Mouse (Mus musculus): ENCODE measurements around the gene Kndc1. TPM values are rescaled to one million over a fixed set of nuclear protein-coding genes. Genes with fewer than 3 reads are reported as not detected.

Gene Kndc1
- not detected in 2 replicates for total RNA-seq (2023)

DNA sequence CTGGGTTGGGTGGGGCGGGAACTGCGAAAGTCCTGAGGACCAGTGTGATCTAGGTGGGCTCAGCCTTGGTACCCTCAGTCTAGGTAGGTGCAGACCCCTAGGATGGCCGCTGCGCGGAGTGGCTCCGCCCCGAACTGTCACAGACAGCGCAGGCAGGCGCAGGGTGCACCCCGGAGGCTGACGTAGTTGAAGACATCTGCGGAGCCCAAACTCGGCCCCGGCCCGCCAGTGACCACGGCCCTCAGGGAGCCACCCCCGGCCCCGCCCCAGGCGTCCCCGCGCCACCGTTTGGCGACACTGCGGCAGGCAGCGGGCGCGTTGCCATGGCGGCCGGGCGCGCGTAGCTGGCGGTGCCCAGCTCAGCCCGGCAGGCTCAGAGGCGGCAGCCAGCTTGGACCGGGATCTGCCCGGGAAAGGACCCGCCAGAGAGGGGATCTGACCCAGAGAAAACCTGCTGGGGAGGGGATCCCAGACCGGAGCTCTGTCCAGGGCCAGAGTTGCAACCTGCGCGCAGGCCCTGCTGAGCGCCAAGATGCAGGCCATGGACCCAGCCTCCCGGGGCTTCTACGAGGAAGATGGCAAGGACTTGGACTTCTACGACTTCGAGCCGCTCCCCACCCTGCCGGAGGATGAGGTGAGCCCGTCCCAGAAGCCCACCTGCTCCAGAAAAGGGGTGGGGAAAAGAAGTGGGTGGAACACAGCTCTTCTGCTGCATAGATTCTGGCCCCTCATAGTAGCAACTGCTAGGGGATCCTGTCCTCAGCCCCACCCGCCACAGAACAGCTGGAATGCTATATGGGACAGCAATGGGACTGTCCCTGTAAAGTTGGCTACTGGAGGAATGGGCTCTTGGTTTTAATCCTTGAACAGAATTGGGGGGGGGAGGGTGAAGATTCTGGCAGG, at the start of gene Kndc1:
Gene Kndc1, plus strand, starts transcription at position 42 of the 903 bp plus-strand sequence.

DNA sequence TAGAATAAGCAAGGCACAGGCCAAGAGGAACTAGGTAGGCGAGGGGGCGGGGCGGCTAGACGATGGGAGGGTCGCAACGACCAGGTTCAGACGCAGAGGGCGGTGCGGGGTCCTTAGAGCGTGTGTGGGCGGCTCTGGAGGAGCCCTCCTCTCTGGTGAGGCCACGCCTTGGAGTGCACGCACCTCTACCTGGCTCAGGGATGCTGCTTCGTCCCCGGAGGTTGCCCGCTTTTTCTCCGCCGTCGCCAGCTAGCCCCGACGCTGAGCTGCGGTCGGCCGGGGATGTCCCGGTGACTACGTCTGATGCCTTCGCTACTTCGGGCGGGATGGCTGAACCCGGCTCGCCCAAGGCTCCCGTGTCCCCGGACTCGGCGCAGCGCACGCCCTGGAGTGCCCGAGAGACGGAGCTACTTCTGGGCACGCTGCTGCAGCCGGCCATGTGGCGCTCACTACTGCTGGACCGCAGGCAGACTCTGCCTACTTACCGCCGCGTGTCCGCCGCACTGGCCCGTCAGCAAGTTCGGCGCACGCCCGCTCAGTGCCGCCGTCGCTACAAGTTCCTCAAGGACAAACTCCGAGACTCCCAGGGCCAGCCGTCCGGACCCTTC, 49.3 kb downstream of the Kndc1 start, which contains the start of gene Utf1:
Gene Utf1, plus strand, starts transcription at position 116 of the 608 bp plus-strand sequence.

DNA sequence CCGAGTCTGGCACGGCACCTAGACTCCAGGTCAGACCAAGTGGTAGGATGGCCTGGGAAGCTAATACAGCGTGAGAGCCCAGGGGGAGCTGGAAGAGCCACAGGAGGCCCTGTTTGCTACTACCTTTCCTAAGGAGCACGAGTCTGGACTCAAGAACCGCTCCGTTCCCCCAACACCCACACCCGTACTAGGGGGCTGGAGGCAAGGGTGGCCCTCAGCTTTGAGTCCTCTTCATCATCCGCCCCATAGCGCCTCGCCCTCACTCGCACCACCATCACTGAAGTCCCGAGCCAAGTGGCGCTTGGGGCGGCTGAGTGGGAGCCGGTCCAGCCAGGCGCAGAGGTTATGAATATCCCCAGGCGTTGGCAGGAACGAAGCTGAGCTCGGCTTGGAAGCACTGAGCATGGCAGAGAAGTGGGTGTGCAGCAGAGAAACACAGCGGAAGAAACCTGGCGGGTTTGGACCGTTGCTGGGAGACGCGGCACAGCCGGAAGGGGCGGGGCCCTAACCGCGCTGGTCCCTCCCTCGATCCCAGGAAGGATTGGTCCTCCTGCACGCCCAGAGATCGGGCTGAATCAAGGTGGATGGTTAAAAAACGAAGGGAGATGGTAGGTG, 83.9 kb downstream of the Kndc1 start, which contains the start of gene 6430531B16Rik:
Gene 6430531B16Rik, minus strand, starts transcription at position 478 of the 615 bp plus-strand sequence.

Other genes with a start within 250 kb of the Kndc1 start
- gene Cfap46, start 210.9 kb upstream of the Kndc1 start, total RNA-seq (2023) = not detected in 2 replicates
- not detected in 2 replicates for gene Adgra1, start 60.5 kb upstream of the Kndc1 start, total RNA-seq (2023)
- gene Utf1, start 49.1 kb downstream of the Kndc1 start, total RNA-seq (2023) = not detected in 2 replicates
- 3.3 and 3.9 TPM in 2 replicates for gene 6430531B16Rik, start 84.1 kb downstream of the Kndc1 start, total RNA-seq (2023)
- gene Adam8, start 97.9 kb downstream of the Kndc1 start, total RNA-seq (2023) = 1,061 and 1,613 TPM in 2 replicates
- 11.3 and 18.2 TPM in 2 replicates for gene Zfp511, start 141.7 kb downstream of the Kndc1 start, total RNA-seq (2023)
- gene Tubgcp2, start 142.0 kb downstream of the Kndc1 start, total RNA-seq (2023) = 22.2 and 22.9 TPM in 2 replicates
- not detected in 2 replicates for gene Msx3, start 154.4 kb downstream of the Kndc1 start, total RNA-seq (2023)
- not detected in 2 replicates for gene Caly, start 187.9 kb downstream of the Kndc1 start, total RNA-seq (2023)
- gene Prap1, start 198.7 kb downstream of the Kndc1 start, total RNA-seq (2023) = not detected in 2 replicates
- gene Fuom, start 207.7 kb downstream of the Kndc1 start, total RNA-seq (2023) = 6.7 and 8.2 TPM in 2 replicates
- gene Paox, start 221.1 kb downstream of the Kndc1 start, total RNA-seq (2023) = 3.9 and 9.7 TPM in 2 replicates
- gene Echs1, start 221.8 kb downstream of the Kndc1 start, total RNA-seq (2023) = 27.9 and 31.7 TPM in 2 replicates
- 4.7 and 5.0 TPM in 2 replicates for gene Mtg1, start 242.9 kb downstream of the Kndc1 start, total RNA-seq (2023)

Measured in neutrophil, adult 65 days (primary cell).